Mouse (Mus musculus) large intestine, adult 2 months (tissue): ENCODE measurements around the gene Zfp367. TPM values are rescaled to one million over a fixed set of nuclear protein-coding genes. Genes with fewer than 3 reads are reported as not detected.

Experiments used
- DNase-seq: peaks from one replicate; pipeline ENCODE4 v3.0.0-alpha.2; 2012; ENCODE audit warnings: low read depth, low spot score
- WGBS: fragments of 180-500 bp; shearing (Covaris S2); methylation state at CpG from one replicate; pipeline ENCODE4 v1.1.7; 2018; 5-methylcytosine and 5-hydroxymethylcytosine counted together
- polyA plus RNA-seq: library from polyadenylated mRNA; depleted of rRNA; stranded (reverse); fragments of >200 nt; gene quantifications from 2 replicates; pipeline ENCODE4 v1.2.3, GENCODE M21; 2012

The Zfp367 gene
- polyA plus RNA-seq, 1 experiment, result 8.1 TPM

DNA sequence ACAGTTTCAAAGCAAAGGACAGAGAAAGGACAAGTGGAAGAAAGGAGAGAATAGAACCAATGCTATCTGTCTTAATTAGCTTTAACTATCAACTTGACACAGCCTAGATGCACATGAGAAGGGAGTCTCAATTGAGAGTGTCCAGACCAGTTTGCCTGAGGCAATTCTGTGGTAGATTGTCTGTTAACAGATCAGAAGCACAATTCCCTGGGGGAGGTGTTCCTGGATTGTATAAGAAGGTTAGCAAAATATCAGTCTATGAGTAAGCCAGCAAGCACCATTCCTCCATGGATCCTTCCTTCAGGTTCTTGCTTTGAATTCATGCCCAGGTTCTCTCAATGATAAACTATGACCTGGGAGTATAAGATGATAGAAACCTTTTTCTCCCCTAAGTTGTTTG lies 4.0 kb upstream of the Zfp367 start:
- DNase-seq, result no peak

DNA sequence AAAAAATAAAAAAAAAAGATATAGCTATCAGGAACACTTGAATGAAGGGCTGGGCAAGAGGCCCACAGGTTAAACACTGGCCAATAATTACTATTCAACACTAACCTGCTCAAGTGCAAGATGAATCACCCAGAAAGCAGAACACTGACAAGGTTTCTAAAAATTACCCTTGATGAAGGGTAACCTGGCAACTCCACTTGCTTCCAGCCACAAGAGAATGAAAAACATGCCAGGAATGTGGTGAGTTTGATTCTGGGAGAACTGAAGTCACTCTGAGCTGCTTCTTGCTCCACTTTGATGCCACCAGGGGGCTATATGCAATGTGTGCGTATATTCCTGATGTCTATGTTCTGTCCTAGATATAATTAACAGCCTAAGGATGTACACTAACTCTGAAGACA lies 2.2 kb upstream of the Zfp367 start:
- WGBS, result 47% methylated on average over 1 of the region's 1 CpGs
- no peak for DNase-seq

DNA sequence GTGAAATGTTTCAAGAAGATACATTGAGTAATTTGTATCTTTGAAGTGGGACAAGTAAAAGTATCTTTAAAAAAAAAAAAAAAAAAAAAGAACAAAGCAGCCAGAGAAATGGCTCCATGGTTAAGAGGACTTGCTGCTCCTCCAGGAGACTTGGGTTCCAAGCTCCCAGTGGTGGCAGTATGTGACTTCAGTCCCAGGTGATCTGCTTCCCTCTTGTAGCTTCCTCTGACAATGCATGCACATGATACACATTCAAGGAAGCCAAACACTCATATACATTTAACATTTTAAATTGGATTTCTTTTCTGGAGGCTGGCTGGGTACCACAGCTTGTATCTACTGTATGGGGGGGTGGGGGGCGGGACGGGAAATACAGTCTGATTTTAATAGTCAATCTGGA lies 1.6 kb upstream of the Zfp367 start:
- no peak for DNase-seq
- WGBS, result 66% methylated on average over 2 of the region's 2 CpGs

DNA sequence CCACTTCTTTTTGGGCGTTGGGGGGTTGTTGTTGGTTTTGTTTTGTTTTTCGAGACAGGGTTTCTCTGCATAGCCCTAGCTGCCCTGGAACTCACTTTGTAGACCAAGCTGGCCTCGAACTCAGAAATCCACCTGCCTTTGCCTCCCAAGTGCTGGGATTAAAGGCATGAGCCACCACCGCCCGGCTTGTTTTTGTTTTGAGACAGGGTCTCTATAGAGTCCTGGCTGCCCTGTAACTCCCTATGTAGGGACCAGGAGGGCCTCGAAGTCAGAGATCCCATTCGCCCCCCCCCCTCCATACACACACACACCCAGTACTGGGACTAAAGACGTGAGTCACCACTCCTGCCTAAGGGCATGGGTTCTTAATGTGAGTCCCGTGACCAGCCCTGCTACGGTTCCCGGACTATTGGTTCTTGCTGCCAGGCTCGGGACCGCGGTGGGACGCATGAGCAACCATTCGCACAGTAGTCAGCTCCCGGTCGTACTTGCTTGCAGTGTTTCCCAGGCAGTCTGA lies 807 bp upstream of the Zfp367 start:
- DNase-seq, result no peak
- WGBS, result under 1% methylated on average over 18 of the region's 18 CpGs

DNA sequence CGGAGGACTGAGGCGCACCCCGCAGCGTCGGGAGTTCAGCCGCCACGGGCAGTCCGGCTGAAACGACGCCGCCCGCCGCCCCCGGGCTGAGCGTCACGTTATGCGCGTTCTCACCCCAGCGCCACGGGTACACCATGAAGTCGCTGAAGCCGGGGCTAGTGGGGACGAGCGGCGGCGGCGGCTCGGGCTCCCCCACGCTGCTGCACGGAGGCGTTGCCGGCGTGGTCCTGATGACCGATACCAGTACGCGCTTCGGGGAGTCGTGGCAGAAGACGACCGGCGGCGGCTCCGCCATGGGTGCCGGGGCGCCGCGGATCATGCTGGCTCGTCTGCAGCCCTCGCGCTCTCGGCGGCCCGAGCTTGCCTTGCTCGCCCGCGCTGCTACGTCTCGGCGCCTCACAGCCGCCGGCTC lies 325 bp downstream of the Zfp367 start:
- under 1% methylated on average over 61 of the region's 61 CpGs for WGBS
- DNase-seq, result no peak

DNA sequence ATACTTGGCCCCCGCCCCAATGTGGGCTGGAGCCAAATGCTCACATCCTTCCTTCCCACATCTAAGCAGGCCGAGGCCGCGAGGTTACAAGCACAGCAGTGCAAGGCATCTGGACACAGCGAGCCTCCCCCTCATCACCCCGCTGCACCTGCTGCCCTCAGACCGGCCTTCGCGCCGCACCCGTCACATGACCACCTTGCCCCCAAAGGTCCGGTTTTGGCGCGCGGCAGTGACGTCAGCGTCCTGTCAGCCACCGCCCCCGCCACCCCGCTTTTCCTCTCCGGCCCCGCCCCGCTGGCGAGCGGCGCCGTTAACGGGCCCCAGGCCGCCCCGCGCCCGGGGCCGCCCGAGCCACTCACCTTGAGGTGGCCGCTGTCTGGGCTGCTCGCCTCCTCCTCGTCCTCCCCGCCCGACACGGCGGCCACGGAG lies 747 bp downstream of the Zfp367 start:
- under 1% methylated on average over 42 of the region's 42 CpGs for WGBS
- no peak for DNase-seq

DNA sequence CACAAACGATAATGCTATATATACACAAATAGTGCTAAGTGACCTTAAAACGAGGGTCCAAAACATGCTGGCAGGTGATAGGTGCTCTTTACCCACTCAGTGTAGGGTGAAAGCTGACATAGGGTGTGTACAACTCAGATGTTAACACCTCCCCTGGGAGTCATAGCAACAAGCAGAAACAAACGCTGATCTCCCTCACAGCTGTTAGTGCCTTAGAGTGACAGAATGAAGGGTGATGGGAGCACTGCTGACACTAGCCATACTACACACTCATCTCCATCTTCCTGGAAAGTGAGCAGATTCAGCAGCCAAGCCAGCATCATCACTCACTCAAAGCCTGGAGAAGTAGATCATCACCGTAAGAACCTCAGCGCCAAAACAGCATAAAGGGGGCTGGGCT lies 2.9 kb downstream of the Zfp367 start:
- no peak for DNase-seq
- 38% methylated on average over 5 of the region's 5 CpGs for WGBS

DNA sequence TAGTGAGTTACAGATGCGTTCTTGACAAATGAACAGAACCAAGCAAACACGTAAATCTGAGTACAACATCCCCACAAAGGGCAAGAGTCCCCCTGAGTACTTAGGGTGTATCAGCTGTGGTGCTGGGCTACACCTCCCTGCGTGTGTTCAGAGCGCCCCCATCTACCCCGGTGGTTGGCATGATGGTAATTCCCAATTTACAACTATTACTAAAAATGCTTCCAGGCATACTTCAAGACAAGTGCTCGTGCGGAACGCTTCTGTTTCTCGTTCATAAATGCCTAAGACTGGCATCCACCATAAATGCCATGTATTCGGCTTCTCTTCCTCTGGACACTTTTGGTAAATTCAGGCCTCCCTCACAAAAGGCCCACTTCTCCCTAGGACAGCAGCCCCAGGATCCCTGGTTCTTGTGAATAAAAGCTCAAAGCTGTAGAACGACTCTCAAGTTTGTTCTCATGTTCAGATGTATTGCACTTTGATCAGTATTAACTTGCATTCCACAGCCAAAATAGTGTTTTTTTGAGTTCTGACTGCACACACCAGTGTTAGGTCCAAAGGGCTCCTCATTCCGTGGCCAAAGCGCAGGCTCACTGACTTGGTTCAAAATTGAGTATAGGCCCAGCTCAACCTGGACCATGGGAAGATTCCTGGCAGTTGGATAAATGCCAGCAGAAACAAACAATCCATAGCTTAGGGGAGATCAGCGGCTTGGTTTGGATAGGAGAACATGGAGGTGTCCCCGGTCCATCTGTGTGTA lies 23.2 kb downstream of the Zfp367 start:
- WGBS, result 24% methylated on average over 15 of the region's 15 CpGs
- no peak for DNase-seq

DNA sequence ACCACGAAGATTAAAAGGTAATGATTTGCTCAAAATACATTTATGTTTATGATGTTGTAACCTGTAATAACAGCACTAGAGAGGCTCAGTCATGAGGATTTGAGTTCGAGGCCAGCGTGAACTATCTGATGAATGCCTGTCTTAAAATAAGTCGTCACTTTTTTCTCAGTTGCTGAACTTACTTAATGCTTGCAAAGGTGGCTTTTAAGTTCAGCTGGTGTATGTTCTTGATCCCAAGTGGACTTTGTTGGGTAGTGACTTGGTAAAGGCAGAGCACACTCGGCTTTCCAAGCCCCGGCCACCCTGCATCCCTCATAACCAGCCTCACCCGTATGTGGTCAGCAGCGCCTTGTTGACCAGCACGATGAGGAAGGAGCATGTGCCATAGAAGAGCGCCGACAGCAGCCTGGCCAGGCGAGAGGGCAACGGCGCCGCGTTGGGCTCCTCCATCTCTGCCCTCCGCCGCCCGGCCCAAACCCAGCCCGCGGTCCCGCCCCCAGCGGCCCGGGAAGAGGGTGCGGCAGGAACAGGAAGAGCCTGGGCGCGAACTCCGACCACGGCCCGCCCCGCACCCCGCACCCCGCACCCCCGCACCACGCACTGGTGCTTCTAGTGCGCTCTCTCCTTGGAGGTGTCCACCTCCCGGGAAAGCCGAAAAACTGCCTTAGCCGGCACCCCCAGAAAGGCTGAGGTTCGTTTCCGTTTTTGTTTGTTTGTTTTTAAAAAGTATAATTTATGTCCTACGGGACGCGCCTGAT lies 24.0 kb downstream of the Zfp367 start, which contains the start of gene Slc35d2:
TSS of gene Slc35d2 (minus strand) at position 511 of the 758 bp plus-strand sequence.
- no peak for DNase-seq
- WGBS, result 3% methylated on average over 44 of the region's 44 CpGs

DNA sequence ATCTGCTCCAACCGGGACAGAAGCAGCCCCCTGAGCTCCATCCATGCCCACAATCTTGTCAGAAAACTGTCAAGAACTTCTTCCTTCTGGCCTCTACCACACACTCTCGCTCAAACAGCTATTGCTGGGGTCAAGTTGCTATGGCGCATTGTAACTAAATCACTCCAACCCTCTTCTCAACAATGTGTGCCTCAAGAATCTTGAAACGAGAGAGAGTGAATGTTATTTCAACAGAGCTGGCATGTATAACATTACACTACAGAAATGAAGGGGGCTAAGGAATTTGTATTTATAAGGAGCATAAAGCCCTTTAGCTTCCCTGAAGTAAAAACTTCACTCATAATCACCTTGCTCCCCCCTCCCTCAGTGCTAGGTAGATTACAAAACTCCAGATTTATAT lies 26.7 kb downstream of the Zfp367 start:
- 87% methylated on average over 4 of the region's 4 CpGs for WGBS
- no peak for DNase-seq

DNA sequence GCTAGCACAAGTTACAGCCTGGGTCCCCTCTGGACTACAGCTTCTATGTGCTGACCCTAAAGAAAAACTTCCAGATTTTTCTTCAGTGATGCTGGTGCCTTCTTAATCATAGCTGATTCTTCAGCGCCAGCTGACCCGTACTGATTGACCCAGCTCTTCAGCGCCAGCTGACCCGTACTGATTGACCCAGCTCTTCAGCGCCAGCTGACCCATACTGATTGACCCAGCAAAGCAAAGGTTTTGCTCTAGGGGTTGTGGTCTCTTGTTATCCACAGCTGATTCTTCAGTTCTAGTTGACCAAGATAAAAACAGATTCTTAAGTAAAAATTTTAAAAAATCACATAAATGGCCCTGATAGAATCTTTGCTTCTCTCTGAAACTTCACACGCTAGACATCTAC lies 28.1 kb downstream of the Zfp367 start:
- no peak for DNase-seq
- 98% methylated on average over 6 of the region's 6 CpGs for WGBS

DNA sequence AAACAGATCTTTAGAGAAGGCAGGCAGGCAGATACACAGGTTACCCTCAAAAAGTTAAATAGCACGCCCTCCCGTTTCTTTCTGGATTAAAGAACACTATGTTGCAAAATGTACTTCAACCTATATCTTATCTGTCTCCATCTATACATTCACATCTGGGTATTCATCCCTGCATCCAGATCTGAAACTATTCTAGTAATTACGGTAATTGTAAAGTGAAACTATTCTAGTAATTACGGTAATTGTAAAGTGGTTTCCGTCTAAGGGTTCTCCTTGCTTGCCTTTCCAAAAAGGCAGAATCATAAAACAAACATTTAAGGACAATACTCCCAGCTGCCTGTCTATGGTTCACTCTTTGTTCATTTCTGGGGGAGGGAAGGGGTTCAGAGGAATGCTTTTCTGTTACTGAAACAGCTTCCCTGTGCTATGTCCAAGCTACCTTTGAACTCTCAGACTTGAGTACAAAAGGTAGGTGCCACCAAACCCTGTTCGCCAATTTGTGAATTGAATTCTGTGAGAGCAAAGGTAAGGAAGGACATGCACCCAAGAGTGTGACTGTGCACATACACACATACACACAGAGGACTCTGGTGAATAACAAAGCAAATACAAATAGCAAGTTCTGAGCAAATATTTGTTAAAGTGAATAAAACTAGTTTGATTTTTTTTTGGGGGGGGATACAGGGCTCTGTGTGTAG lies 29.4 kb downstream of the Zfp367 start:
- DNase-seq, result no peak
- WGBS, result 48% methylated on average over 6 of the region's 6 CpGs

DNA sequence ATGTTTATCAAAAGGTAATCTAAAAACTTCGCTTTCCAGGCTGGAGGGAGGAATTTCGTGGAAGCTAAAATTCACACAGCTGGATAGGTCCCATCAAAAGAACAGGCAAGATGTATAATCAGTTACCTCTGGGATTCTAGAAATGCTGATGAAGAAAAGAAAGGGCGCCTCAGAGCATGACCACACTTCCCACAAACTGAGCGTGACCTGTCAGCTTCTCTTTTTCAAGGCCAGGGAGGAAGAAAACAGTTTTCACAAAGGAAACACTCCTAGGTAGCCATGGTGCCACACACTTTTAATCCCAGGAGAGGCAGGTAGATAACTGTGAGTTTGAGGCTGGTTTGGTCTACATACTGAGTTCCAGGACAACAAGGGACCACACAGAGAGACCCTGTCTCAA lies 32.2 kb downstream of the Zfp367 start:
- no peak for DNase-seq
- WGBS, result 88% methylated on average over 4 of the region's 4 CpGs

DNA sequence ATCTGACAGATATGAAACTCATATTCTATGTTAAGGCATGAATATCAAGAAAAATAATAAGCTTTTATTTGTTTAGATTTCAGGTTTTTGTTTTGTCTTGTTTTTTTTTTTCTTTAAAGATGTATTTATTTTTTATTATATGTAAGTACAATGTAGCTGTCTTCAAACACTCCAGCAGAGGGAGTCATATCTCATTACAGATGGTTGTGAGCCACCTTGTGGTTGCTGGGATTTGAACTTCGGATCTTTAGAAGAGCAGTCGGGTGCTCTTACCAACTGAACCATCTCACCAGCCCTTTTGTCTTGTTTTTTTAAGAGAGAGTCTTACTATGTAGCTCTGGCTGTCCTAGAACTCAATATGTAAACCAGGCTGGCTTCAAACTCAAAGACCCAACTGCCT lies 35.6 kb downstream of the Zfp367 start:
- no peak for DNase-seq
- WGBS, result 63% methylated on average over 2 of the region's 2 CpGs

DNA sequence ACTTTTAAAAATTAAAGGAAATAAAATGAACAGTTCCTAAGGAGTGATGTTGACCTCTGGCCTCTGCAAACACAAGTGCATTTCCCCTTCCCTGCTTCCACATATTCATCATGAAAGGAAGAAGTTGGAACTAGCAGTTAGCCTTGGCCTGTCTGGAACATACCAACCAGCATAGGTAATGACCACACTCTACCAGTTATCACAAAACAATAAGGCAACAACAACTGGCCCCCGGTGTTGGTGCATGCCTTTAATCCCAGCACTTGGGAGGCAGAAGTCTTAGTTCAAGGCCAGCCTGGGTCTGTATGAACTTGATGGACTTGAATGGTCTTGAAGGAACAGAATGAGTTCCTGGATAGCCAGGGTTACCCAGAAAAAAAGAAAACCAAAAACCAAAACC lies 42.6 kb downstream of the Zfp367 start:
- WGBS, result 94% methylated on average over 1 of the region's 1 CpGs

DNA sequence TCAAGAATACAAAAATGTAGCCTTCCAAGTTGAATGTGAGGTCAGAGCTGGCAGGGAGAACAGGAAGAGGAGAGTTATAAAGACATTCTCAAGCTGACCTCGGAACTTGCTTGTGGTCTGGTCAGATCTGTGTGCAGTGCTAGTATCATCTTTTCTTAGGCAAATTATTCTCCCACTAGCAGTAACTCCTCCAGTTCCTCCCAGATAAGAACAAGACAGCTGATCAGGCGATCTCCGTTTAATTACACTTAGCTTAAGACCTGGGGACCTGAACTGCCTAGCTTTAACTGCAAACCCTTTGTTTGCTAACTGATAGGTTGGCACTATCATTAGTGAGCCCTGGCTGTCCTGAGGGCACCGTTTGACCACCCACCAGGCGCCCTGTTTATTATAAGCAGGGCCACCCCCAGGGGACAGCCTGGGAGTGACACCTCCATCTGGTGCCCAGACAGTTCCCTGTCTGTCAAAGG lies 44.6 kb downstream of the Zfp367 start:
- 44% methylated on average over 5 of the region's 5 CpGs for WGBS

More for the DNA sequence above, 42.6 kb downstream of the Zfp367 start:
- DNase-seq, result no peak

DNA sequence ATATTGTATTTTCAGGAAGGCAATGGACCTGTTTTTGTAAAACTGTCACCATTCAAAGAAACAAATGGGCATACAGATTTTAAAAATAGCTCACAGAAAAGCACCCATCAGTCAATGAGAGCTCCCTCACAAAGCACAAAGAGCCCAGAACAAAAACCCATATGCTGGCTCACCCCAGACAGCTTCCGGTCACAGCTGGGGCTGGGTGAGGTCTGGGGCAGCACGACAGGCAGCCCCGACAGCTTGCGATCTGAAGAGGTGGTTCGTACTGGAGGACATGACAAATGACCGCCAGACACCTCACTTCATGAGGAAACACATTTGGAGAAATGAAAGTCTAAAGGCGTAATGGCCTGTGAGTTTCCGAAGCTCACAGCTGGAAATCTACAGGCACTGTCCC lies 45.5 kb downstream of the Zfp367 start:
- DNase-seq, result no peak
- 79% methylated on average over 8 of the region's 8 CpGs for WGBS

More for the DNA sequence above, 44.6 kb downstream of the Zfp367 start:
- DNase-seq, result no peak

DNA sequence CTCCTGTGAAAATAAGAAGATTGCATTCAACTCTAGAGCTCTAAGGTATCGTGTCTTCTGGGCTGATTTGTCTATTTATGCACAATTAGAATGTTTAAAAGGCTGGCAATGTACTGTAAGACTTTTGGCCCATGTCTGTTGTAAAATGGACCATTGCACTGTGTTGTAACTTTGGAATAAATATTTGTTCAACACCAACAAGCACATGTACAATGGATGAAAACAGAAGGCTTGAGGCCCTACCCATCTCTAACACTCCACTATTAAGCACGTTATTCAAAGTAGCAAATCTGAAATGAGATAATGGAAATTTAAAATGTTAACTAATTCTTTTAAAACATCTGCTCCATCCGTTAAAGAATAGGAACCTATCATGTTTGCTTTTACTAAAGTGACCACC lies 45.9 kb downstream of the Zfp367 start:
- no peak for DNase-seq
- WGBS, result 78% methylated on average over 3 of the region's 3 CpGs

DNA sequence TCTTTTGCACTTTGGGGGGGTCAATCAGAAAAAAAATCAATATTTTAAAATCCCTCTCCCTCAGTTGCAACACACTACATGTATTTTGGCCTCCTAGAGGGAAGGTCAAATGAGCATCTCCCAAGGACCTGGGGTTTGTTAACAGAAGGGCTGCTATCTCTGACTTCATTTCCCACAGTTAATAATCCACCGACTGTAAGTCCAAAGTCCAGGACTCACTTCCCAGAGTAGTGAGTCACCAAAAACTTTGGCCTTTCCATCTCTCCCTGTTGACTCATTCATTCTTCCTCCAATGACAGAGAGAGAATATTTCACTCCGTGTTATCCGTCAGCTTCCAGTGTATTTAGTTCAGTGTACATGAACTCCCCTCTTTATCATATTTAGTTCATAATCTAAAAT lies 47.3 kb downstream of the Zfp367 start:
- no peak for DNase-seq
- 15% methylated on average over 3 of the region's 3 CpGs for WGBS

DNA sequence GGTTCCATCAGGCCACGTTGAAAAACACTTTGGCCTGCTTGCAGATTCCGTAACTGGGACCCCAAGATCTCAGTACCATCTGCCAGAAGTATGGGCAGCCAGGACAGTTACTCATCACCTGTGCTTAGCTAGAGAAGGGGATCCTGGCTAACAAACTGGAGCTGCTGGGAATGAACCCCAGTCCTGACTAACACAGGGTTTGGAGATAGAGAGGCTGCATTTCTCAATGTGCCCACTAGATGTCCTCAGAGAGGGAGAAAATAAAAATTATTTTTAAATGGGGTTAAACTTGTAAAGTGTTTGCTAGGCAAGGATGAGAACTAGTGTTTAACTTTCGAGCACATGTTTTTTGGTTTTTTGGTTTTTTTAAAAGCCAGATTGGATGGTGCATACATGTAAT lies 52.8 kb downstream of the Zfp367 start:
- 68% methylated on average over 3 of the region's 3 CpGs for WGBS
- no peak for DNase-seq
